Mouse (Mus musculus): ENCODE results near the gene Plppr3. TPM values are rescaled to one million over a fixed set of nuclear protein-coding genes. Genes with fewer than 3 reads are reported as not detected.

Plppr3 gene
- polyA plus RNA-seq (2015; fragmentation: Nextera tagmentation; extraction: Ambion mirVana) = 5.8 and 6.1 TPM in 2 replicates

- H3K27ac ChIP-seq (replicated peaks) = peak within 1 kb of the TSS; percentile 19; the same call in 1 of the 2 replicates
- H3K27me3 ChIP-seq = peaks cover 53% of the 10 kb centered on the region
- H3K4me3 ChIP-seq (replicated peaks) = peak within 1 kb of the TSS; percentile 55
- no peak for ATAC-seq (ENCODE audit: insufficient read depth)
- no peaks in the 10 kb centered on the region for H3K36me3 ChIP-seq (replicated peaks)
- 2% methylated on average over 52 of the region's 57 CpGs for WGBS (ENCODE audit: insufficient replicate concordance)
- H3K4me2 ChIP-seq = peak within 1 kb of the TSS; percentile 75
- no peaks in the 10 kb centered on the region for H3K9me3 ChIP-seq (replicated peaks)
- H3K4me1 ChIP-seq (replicated peaks) = peaks cover 33% of the 10 kb centered on the region
- peak within 1 kb of the TSS; percentile 27; the same call in 1 of the 2 replicates for H3K9ac ChIP-seq
Observed at GRCm38 (mm10) chr10:79874290-79874862, at the start of gene Plppr3, which contains the start of gene Prtn3. Gene Plppr3 (minus strand): TSS chr10:79874634. Gene Prtn3 (plus strand): TSS chr10:79874476.

GRCm38 (mm10) chr10:79921572-79921971 lies 47.1 kb upstream of the Plppr3 start:
- H3K9me3 ChIP-seq (replicated peaks) = no peaks in the 10 kb centered on the region
- WGBS (ENCODE audit: insufficient replicate concordance) = 6% methylated on average over 34 of the region's 34 CpGs
- H3K4me2 ChIP-seq = peak overlapping the region; percentile 41
- H3K4me1 ChIP-seq (replicated peaks) = peaks cover 72% of the 10 kb centered on the region
- ATAC-seq (ENCODE audit: insufficient read depth) = no peak
- H3K27ac ChIP-seq (replicated peaks) = no peak overlapping the region
- H3K4me3 ChIP-seq (replicated peaks) = peak overlapping the region; percentile 12; the same call in 1 of the 2 replicates
- peaks cover 67% of the 10 kb centered on the region for H3K27me3 ChIP-seq
- no peak overlapping the region for H3K9ac ChIP-seq
- no peaks in the 10 kb centered on the region for H3K36me3 ChIP-seq (replicated peaks)

- no peak within 1 kb of the TSS for H3K27ac ChIP-seq (replicated peaks)
- H3K36me3 ChIP-seq (replicated peaks) = no peaks in the 10 kb centered on the region
- H3K4me2 ChIP-seq = peak within 1 kb of the TSS; percentile 41
- H3K4me3 ChIP-seq (replicated peaks) = peak within 1 kb of the TSS; percentile 12; the same call in 1 of the 2 replicates
- no peaks in the 10 kb centered on the region for H3K9me3 ChIP-seq (replicated peaks)
- H3K27me3 ChIP-seq = peaks cover 67% of the 10 kb centered on the region
- no peak for ATAC-seq (ENCODE audit: insufficient read depth)
- H3K9ac ChIP-seq = no peak within 1 kb of the TSS
- peaks cover 72% of the 10 kb centered on the region for H3K4me1 ChIP-seq (replicated peaks)
- WGBS (ENCODE audit: insufficient replicate concordance) = 5% methylated on average over 41 of the region's 41 CpGs
Observed at GRCm38 (mm10) chr10:79920958-79921535, 46.6 kb upstream of the Plppr3 start, which contains the start of gene R3hdm4. Gene R3hdm4 (minus strand): TSS chr10:79921208.

- peaks cover 67% of the 10 kb centered on the region for H3K27me3 ChIP-seq
- H3K4me2 ChIP-seq = no peak overlapping the region
- WGBS (ENCODE audit: insufficient replicate concordance) = 28% methylated on average over 26 of the region's 26 CpGs
- no peak for ATAC-seq (ENCODE audit: insufficient read depth)
- H3K9ac ChIP-seq = no peak overlapping the region
- 0 out of 2 replicates have a peak overlapping the region, but pooled peaks have one; percentile 7 for H3K4me3 ChIP-seq (replicated peaks)
- H3K4me1 ChIP-seq (replicated peaks) = peaks cover 73% of the 10 kb centered on the region
- no peaks in the 10 kb centered on the region for H3K36me3 ChIP-seq (replicated peaks)
- no peaks in the 10 kb centered on the region for H3K9me3 ChIP-seq (replicated peaks)
- H3K27ac ChIP-seq (replicated peaks) = no peak overlapping the region
Observed at GRCm38 (mm10) chr10:79920056-79920890, 45.8 kb upstream of the Plppr3 start.

- H3K27me3 ChIP-seq = peaks cover 67% of the 10 kb centered on the region
- peak overlapping the region; percentile 41 for H3K4me2 ChIP-seq
- H3K9ac ChIP-seq = no peak overlapping the region
- H3K9me3 ChIP-seq (replicated peaks) = no peaks in the 10 kb centered on the region
- no peak overlapping the region for H3K27ac ChIP-seq (replicated peaks)
- no peak overlapping the region for H3K4me3 ChIP-seq (replicated peaks)
- no peaks in the 10 kb centered on the region for H3K36me3 ChIP-seq (replicated peaks)
- peaks cover 78% of the 10 kb centered on the region for H3K4me1 ChIP-seq (replicated peaks)
- no peak for ATAC-seq (ENCODE audit: insufficient read depth)
- WGBS (ENCODE audit: insufficient replicate concordance) = 11% methylated on average over 21 of the region's 21 CpGs
Observed at GRCm38 (mm10) chr10:79919251-79919849, 44.9 kb upstream of the Plppr3 start.

- Histone ChIP-seq H3K9me3 (replicated peaks) (no peaks in the 10 kb centered on the region), H3K27ac (replicated peaks) (no peak overlapping the region), H3K27me3 (peaks cover 65% of the 10 kb centered on the region), H3K36me3 (replicated peaks) (no peaks in the 10 kb centered on the region), H3K9ac (0 out of 2 replicates have a peak overlapping the region, but pooled peaks have one; percentile 6), H3K4me2 (peak overlapping the region; percentile 41), H3K4me1 (replicated peaks) (peaks cover 86% of the 10 kb centered on the region), H3K4me3 (replicated peaks) (no peak overlapping the region)
- ATAC-seq (ENCODE audit: insufficient read depth) = no peak
- WGBS (ENCODE audit: insufficient replicate concordance) = 15% methylated on average over 35 of the region's 35 CpGs
Observed at GRCm38 (mm10) chr10:79918231-79919078, 44.0 kb upstream of the Plppr3 start.

- Histone ChIP-seq H3K27me3 (peaks cover 57% of the 10 kb centered on the region), H3K36me3 (replicated peaks) (0 out of 2 replicates have a peak, but pooled peaks cover 6% of the 10 kb centered on the region), H3K9ac (no peak overlapping the region), H3K27ac (replicated peaks) (peak overlapping the region; percentile 87; the same call in 1 of the 2 replicates), H3K9me3 (replicated peaks) (no peaks in the 10 kb centered on the region), H3K4me1 (replicated peaks) (peaks cover 92% of the 10 kb centered on the region), H3K4me2 (peak overlapping the region; percentile 97), H3K4me3 (replicated peaks) (peak overlapping the region; percentile 77)
- 55% methylated on average over 5 of the region's 5 CpGs for WGBS (ENCODE audit: insufficient replicate concordance)
- ATAC-seq (ENCODE audit: insufficient read depth) = no peak
Observed at GRCm38 (mm10) chr10:79917532-79918100, 43.2 kb upstream of the Plppr3 start.

GRCm38 (mm10) chr10:79916808-79917531 lies 42.5 kb upstream of the Plppr3 start, which contains the start of gene Kiss1r:
Gene Kiss1r (plus strand): TSS chr10:79916971.
- Histone ChIP-seq H3K4me1 (replicated peaks) (peaks cover 97% of the 10 kb centered on the region), H3K9ac (peak within 1 kb of the TSS; percentile 88), H3K9me3 (replicated peaks) (no peaks in the 10 kb centered on the region), H3K4me2 (peak within 1 kb of the TSS; percentile 97), H3K27ac (replicated peaks) (peak within 1 kb of the TSS; percentile 87), H3K4me3 (replicated peaks) (peak within 1 kb of the TSS; percentile 77), H3K36me3 (replicated peaks) (peaks cover 12% of the 10 kb centered on the region; the same call in 1 of the 2 replicates), H3K27me3 (peaks cover 51% of the 10 kb centered on the region)
- ATAC-seq (ENCODE audit: insufficient read depth) = peak; percentile 76
- WGBS (ENCODE audit: insufficient replicate concordance) = 2% methylated on average over 42 of the region's 42 CpGs

GRCm38 (mm10) chr10:79916081-79916480 lies 41.6 kb upstream of the Plppr3 start:
- H3K36me3 ChIP-seq (replicated peaks) = peaks cover 21% of the 10 kb centered on the region; the same call in 1 of the 2 replicates
- H3K27me3 ChIP-seq = peaks cover 42% of the 10 kb centered on the region
- 8% methylated on average over 8 of the region's 8 CpGs for whole genome bisulfite sequencing (ENCODE audit: insufficient replicate concordance)
- peak overlapping the region; percentile 97 for H3K4me2 ChIP-seq
- no peaks in the 10 kb centered on the region for H3K9me3 ChIP-seq (replicated peaks)
- ATAC-seq (ENCODE audit: insufficient read depth) = no peak
- H3K4me1 ChIP-seq (replicated peaks) = peaks cover 93% of the 10 kb centered on the region
- H3K27ac ChIP-seq (replicated peaks) = peak overlapping the region; percentile 87
- H3K9ac ChIP-seq = peak overlapping the region; percentile 88
- H3K4me3 ChIP-seq (replicated peaks) = peak overlapping the region; percentile 77

Data from liver, embryonic 15.5 days (tissue).